Mouse (Mus musculus): ENCODE data around the gene Aqp1.

Gene Aqp1

DNA sequence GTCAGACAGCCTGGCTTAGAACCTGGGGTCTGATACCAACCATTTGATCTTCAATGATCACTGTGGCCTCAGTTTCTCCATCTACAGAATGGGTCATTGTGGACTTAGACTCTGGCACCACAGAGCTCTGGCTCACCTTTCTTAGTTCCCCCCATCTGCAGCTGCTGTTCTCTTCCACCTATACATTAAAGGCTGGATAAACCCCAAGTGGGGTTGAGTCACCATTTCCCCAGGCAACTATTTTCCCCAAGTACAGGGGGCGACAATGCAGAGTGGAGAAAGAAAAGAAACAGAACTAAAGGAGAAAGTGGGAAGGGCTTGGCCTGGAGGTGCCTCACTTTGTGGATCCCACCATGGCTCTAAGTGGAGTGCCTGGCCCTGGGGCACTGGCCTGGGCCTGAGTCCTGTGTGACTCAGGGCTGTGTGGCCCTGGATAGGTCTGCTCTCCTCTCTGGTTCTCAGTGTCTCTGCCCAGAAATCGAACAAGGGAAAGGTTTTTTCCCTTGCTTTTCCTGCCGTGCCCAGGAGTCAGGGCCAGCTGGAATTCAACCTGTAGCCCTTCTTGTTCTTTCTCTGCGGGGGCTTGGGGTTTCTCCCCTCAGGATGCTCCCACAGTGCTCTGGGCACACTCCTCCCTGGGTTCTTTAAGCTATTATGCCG, 20.9 kb downstream of the Aqp1 start:
- no peak for DNase-seq (ENCODE audit: low spot score in 2 of 2)

DNA sequence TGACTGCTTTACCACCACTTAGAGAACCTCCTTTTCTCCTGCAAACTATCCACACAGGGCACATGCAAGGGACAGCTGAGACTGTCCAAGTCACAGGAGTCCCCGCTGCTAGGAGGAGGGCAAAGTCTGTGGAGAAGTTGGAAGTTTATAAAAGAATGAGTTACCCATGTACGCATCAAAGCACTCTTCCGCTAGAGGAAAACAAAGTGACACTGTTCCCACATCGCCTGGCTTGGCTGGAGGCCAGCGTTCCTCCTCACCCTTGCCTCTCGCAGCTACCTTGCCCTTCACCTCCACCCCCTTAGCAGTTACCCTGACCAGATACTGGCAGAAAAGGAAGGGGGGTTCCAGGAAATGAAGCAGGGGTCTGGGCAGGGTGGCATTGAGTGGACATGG, 21.4 kb downstream of the Aqp1 start:
- no peak for DNase-seq (ENCODE audit: low spot score in 2 of 2)

DNA sequence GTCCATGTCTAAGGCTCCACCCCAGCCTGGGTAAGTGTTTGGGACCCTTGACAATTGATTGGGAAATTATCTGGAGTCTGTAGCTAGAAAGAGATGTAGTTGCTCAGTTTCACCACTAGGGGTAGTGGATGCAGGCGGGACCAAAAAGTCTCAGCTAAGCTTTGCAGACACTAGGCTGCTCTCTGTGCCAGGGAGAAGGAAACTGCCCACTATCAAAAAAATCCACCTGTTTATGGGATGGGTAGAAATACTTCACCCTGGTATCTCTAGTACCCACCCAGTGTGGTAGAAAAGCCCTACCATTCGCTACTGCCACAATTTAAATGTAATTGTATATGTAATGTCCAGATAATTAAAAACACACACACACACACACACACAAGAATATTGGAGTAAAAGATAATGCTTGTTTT, 22.5 kb downstream of the Aqp1 start:
- no peak for DNase-seq (ENCODE audit: low spot score in 2 of 2)

DNA sequence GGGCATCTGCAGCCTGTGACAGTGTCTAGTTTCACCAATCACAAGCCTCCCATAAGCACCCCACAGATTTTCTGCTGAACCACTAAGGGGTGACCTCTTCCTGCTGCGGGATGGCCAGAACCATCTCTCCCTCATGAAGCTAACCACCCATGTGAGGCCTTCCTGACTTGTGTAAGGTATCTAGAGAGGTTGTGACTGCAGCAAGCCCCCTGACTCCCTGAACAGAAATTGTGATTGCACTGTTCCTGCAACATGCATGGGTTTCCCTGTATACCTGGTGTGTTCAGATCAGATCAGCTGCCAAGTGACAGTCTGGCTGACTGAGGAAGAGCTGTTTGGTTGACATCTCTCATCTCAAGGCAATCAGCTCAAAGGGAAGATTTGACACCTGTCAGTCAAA, 26.4 kb downstream of the Aqp1 start:
- no peak for DNase-seq (ENCODE audit: low spot score in 2 of 2)

DNA sequence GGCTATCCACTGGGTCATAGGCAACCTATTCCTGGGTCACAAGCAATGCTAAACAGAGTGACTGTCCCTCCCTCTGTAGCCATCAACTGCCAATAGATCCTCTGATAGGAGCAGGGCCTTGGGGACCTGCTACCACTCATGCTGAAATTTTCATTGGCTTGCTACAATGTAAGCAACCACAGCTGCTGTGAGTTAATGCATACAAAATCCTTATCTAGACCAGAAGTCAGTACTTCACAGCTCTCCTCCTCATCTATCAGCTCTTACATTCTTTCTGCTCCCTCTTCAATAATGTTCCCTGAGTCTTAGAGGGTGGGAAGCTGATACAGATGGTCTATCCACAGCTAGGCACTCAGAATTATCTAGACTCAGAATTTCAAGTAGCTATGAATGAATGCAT, 30.9 kb downstream of the Aqp1 start:
- no peak for DNase-seq (ENCODE audit: low spot score in 2 of 2)

DNA sequence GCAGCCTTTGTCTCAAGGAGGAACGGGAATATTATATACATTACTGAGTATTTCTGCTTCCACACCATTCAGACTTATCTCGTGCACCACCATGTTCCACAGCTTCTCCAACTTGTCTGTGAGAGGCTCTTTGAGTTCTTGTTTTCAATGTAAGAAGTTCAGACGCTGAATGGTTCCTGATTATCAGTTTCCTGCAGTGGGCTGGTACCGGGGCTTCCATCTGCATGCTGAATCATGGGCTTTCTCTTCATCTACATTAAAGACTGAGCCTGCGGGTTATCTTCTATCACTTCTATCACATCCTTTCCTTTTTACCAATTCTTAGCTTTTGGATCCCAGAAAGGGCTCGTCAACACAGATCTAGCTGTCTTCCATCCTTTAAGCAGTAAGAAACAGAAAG, 34.6 kb downstream of the Aqp1 start:
- no peak for DNase-seq (ENCODE audit: low spot score in 2 of 2)

DNA sequence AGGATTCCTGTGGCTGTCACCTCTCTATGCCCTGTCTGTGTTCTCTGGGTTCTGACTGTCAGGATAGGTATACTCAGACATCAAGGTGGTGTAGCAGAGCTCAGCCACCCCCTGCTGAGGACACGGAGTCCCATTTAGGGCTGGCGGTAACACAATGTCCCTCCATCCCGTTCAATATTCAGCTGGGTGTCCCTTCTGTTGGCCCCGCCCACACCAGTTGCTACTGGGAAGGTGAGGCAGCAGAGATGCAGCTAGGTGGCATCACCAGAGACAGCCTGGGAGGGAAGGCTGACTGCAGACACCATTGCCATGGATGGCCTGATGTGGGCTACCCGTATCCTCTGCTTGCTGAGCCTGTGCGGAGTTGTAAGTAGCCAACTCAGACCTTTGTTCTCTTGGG, 39.8 kb downstream of the Aqp1 start, which contains the start of gene Ghrhr:
Ghrhr (plus strand) TSS at position 220 of the 400 bp plus-strand sequence.
- DNase-seq (ENCODE audit: low spot score in 2 of 2), result no peak

DNA sequence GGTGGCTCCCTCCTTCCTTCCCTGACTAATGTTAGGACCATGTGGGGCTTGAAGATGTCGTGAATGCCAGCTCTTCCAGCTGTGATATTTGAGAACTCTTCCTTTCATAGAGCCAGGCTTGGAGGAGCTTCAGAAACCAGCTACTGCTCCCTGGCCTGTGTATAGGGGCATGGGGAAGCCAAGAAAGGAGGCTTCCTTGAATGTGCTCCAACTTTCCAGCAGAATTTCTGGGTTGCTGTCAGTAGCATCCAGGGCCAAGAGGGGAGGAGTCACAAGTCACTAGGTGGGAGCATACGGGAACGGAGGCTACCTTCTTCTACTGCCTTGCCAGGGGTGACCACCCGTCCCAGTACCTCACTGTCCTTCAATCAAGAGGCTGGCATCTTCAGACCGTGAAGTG, 40.3 kb downstream of the Aqp1 start:
- no peak for DNase-seq (ENCODE audit: low spot score in 2 of 2)

DNA sequence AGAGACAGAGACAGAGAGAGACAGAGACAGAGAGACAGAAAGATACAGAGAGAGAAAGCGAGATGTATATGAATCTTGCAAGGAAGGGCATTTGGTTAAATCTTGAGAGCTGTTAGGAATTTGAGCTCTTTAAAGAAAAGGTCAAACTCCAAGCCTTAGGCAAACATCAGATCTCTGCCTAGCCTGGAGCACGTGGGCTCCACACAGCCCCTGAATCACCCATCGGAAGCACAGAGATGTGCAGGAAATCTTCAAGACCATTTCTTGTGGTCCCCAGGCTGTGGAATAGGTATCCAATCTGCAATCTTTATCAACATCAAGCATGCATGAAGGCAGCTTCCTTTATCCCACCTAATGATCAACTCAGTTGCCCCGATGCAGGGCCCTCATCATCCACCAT, 41.2 kb downstream of the Aqp1 start:
- DNase-seq (ENCODE audit: low spot score in 2 of 2), result no peak

DNA sequence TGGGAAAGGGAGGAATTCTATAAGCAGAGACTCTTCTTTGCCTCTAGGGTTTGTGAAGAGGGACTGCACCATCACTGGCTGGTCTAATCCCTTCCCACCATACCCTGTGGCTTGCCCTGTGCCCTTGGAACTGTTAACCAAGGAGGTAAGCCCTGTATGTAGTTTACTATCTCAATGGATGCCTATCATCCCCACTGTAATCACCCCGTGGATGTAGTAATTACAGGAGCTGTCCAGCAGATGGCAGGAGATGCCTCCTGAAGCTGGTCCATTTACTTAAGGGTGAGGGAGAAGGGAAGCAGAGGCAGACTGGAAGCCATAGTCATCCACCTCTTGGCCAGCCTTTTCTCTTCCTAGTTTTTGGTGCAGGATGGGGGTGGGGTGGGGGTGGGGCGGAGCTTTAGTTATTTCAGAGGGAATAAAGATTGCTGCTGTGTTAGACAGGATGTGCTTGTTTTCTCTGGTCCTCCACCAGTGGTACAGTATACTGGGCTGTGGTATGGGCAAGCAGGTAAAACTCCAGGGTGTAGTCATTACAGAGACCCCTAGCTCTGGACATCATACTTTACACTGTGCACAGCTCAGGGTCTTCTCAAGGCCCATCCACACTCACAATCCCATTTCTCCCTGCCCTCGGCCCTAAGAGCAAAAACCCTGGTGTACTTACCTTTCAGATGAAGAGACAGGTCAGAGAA, 43.6 kb downstream of the Aqp1 start:
- DNase-seq (ENCODE audit: low spot score in 2 of 2), result peak; percentile 28 to 61

DNA sequence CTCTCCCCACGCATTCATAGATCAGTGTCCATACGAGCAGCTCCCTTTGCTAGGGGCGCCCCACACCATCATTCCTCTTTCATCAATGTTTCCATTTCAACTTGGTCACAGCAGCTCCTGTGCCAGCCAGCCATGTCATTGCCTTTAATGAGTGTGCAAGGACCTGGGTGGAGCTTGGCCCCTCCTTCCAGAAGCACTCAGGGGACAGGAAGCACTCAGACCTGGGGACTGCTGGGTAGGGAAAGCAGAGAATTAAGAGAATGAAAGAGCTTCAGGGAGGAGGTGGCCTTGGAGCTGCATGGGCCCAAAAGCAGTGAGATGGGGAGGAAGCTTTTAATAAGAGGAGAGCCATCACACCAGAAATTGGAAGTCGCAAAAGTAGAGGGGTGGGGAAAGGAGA, 45.7 kb downstream of the Aqp1 start:
- no peak for DNase-seq (ENCODE audit: low spot score in 2 of 2)

DNA sequence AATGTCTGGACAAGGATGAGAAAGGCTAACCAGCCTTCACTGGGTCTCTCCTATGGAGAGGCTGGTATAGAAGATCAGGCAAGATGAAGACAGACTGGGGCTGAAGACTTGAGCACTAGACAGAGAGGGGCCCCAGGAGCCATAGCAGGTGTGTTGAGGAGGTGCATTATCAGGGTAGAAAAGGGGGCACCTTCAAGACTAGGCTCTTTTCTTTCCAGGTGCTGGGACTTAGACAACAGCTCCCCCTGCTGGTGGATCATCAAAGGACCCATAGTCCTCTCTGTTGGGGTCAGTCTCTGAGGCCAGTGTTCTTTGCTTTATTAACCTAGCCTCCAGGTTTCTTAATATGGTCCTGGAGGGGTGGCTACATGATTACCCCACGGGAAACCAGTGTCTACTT, 47.7 kb downstream of the Aqp1 start:
- peak in 1 of 2 experiments; percentile 68 for DNase-seq (ENCODE audit: low spot score in 2 of 2)

DNA sequence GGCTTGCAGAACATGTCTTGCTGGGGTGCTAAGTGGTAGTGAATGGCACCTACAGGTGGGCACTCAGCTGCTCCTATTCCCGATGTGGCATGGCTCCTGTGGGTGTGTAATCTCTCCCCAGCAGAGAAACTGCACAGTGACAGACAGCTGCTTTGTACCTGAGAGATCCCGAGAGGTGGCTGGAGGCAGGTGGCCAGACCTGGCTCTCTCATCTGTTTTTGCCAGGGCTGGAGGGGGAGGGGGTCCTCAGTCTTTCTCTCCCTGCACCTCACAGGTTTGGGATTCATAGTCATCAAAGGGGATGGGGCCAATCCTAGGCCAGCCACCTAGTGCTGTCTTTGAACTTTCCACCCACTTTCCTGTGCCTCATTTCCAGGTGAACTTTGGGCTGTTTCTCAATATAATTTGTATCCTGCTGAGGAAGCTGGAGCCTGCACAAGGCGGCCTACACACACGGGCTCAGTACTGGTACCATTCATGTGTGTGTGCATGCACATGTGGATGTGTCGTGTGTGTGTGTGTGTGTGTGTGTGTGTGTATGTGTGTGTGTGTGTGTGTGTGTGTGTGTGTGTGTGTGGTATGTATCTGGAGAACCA, 48.2 kb downstream of the Aqp1 start:
- DNase-seq (ENCODE audit: low spot score in 2 of 2), result peak in 1 of 2 experiments; percentile 53

DNA sequence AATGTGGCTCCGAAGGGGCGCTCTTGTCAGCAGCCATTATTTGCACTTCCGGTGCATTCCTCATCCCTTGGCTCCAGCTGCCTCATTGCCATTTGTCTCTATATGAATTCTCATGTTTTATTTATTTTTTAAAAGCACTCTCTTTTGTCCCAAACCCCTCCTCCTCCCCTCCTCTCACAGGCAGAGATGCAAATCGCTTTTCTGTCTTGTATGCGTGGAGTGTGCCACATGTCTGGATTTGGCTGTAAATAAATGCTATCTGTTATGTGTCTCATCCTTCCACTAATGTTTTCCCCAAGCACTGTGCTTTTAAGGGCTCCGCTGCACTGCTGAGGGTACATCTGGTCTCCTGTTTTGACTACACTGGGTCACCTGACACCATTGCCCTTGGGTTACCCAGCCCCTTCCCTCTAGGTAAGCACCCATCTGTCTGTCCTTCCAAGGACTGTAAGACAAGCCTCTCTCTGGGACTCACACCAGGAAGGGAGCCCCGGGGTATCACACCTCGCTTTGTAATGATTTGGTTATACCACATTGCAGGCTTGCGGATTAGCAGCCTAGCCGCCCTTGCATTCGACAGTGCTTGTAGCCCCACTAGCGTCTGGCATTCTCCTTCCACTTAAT, 52.4 kb downstream of the Aqp1 start:
- peak in 1 of 2 experiments; percentile 11 for DNase-seq (ENCODE audit: low spot score in 2 of 2)

DNA sequence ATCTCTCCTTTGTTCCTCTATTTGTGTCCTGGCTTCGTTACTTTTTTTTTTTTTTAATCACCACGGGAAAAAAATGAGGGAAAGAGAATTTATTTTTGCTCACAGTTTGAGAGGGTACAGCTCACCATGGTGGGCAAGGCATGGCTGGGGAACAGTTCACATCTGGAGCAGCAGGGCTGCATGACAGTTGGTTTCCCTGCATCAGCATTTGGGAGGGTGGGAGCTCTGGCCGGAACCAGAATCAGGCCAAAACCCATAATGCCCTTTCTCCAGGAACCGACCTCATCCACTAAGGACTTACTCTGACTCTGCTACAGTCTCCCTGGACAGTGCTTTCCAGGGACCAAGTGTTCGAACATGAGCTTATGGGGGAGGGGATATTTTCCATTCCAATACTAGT, 53.1 kb downstream of the Aqp1 start:
- no peak for DNase-seq (ENCODE audit: low spot score in 2 of 2)

DNA sequence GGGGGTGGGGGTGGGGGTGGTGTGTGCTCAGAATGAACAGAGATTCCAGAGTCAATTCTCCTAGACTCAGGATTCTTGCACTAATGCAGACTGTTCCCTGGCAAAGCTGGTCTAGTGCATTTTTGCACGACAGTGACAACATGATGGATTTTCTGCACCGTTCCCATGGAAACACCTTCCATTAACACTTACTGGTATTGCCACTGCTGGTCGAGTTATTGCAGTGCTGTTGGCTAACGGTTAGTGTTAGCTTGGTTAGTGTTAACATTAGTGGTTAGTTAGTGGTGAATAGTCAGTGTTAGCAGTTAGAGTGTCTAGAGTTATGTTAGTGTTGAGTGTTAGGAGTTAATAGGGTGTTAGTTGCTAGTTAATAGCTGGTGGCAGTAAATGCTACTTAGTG, 55.6 kb downstream of the Aqp1 start:
- DNase-seq (ENCODE audit: low spot score in 2 of 2), result no peak

DNA sequence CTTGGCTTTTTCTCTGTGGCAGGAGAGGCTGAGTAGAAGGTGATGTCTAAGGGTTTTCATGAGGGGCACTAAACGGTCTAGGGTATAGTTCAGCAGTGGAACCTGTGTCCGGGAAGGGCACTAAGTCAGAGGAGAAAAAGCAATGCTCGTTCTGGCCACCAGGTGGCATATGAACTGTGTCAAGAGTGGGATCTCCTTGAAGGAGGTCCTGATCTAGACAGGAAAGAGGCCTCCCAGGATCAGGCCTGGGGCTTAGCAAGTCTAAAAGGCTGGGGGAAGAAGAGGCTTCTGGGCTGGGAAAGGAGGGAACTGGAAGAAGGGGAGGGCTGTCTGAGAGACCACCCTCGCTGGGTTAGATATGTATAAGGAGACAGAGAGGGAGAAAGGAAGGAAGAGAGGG, 56.2 kb downstream of the Aqp1 start:
- DNase-seq (ENCODE audit: low spot score in 2 of 2), result peak; percentile 57 to 87

DNA sequence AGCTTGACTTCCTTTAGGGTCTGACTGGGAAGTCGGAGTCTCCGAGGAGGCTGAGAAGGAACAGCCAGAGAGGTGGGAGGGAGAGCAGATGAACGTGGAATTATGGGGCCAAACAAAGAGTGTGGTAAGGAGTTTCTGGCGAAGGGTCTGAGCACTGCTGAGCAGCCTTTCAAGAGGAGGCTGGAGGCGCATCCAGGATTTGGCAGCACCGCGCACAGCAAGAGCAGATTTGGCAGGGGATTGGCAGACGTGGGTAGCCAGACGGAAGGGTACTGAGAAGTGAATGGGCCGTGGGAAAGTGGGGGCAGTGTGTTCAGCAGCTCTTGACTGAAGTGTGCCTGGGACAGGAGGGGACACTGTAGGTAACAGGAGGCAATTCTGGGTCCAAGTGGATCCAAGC, 58.6 kb downstream of the Aqp1 start:
- no peak for DNase-seq (ENCODE audit: low spot score in 2 of 2)

DNA sequence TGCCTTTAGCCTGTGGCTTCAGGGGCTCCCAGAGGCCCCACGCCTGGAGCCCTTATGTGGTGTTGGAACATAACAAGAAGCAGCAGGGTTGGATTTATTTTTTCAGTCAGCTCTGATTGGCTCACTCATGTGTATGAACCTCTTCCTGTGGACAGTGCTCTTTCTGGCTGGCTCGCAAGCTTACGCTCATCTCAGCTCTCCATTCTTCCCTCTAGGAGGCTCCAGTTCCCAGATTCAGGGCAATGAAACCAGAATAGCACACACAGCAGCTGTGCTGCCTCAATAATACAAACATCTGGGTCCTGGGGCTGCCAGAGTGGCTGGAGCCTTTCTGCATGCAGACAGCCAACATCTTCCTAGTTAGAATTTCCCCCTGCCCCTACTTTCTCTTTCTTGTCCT, 59.9 kb downstream of the Aqp1 start:
- DNase-seq (ENCODE audit: low spot score in 2 of 2), result peak in 1 of 2 experiments; percentile 62

DNA sequence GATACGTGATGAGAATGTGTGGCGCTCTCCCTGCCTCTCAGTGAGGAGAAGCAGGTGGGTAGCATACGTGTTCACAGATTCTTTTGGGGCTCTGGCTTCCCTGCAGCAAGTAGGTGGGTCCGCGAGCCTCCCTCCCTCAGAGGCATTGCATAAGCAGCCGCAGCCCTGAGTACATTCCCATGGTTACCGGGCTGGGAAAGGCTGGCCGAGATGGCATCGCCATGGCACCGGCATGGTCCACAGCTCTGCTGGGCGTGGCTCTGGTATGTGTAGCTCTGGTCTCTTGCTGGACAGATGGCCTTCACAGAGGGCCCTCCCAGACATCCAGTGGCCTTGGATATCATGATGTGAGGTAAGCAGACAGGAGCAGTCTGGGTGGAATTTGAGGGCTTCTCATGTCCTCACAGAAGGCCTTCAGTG, 60.4 kb downstream of the Aqp1 start:
- peak in 1 of 2 experiments; percentile 65 for DNase-seq (ENCODE audit: low spot score in 2 of 2)
